Mouse (Mus musculus) cerebellum, adult 18-20 months (tissue): ENCODE measurements around the gene Smpd3.
A peak's percentile ranks its signal among the peaks of the same experiment; 100 is the strongest.

Experiments
- DNase-seq, 2 experiments: peaks; one replicate each; pipeline ENCODE4 v3.0.0; 2021

Gene Smpd3

DNA sequence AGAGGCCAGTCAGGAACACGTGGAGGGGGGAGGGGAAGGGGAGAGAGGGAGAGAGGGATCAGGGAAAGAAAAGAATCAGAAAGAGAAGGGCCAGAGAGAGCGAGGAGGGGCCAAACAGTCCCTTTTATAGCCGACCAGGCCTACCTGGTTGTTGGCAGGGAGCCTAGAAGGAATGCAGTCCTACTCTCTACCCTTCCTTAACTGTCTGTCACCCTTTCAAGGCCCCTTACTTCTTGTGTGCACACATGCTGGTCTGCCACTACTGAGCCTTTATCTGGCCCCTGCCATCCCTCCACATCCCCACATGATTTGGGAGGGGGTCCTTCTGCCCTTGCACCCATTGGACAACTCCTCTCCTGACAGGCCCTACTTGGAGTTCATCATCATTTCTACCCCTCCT, 49.1 kb downstream of the Smpd3 start:
- no peak for DNase-seq

- DNase-seq = no peak
These were observed 50.3 kb downstream of the Smpd3 start for GRCm38 (mm10) chr8:106287445-106287844.

DNA sequence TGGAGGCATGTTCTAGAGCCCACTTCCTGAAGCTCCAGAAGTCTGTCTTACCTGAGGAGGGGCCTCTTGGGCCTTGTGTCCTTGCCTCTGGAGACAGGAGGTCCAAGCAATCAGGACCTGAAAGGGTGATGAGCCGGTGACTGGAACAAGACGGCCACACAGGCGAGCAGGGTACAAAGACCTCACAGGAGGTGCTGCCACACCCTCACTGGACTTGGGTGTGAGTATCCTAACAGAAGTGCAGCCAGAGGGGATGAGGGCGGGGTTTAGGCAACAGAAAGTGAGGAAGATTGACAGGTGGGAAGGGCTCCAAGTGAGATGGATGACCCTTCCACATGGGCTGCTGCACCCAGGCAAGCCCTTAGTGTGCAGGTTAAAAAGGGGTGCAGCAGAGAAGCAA, 56.9 kb downstream of the Smpd3 start:
- no peak for DNase-seq

DNA sequence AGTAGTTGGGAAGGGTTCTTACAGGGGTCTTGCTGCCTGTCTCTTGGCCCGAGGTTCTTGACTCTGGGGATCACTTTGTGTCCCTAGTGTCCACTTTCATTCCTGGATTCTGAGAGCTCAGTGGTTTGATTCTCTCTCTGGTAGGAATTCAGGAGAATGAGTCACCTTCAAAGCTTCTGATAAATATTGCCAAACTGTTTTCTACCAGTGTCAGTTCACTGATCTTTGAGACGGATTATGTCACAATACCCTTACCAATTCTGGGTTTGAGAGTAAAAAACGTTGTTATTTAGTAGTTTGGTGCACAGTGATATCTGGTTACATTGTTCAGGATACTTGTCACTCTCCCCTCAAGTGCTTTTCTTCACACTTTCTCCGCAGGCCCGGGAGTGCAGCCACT, 57.6 kb downstream of the Smpd3 start:
- no peak for DNase-seq

GRCm38 (mm10) chr8:106278367-106279042, 59.3 kb downstream of the Smpd3 start:
- DNase-seq = no peak

- DNase-seq = no peak
These were observed 61.0 kb downstream of the Smpd3 start for GRCm38 (mm10) chr8:106276709-106277317.

GRCm38 (mm10) chr8:106273468-106273867, 64.3 kb downstream of the Smpd3 start:
- no peak for DNase-seq

GRCm38 (mm10) chr8:106271378-106271777, 66.4 kb downstream of the Smpd3 start:
- DNase-seq = no peak

GRCm38 (mm10) chr8:106270804-106271203, 67.0 kb downstream of the Smpd3 start:
- DNase-seq = no peak

DNA sequence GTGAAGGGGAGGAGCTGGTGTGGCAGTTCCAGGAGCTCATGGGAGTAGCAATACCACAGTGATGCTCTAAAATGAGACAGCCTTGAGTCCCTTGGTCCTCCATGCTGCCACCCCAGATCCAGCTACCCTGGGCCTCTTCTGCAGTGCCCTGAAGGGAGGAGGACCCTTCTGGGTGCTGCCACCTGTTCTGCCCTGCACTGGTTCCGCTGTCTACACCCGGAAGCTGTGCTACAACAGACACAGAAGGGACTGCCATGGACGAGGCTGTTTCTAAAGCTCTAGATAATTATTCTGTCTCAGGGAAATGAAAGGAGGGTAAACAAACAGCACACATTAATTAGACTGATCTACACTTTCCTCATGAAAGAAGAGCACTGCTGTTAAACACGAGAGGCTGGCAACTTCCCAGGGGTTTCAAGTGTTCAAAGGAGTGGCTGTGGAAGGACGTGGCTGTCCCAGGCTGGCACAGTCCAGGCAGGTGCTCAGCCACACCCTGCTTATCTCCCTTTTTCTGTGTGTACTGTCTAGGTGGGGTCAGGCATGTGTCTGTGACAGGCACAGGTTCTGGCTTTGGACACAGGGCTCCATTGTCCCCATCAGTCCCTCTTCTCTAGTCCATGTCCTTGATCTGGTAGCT, 69.0 kb downstream of the Smpd3 start:
- no peak for DNase-seq

DNA sequence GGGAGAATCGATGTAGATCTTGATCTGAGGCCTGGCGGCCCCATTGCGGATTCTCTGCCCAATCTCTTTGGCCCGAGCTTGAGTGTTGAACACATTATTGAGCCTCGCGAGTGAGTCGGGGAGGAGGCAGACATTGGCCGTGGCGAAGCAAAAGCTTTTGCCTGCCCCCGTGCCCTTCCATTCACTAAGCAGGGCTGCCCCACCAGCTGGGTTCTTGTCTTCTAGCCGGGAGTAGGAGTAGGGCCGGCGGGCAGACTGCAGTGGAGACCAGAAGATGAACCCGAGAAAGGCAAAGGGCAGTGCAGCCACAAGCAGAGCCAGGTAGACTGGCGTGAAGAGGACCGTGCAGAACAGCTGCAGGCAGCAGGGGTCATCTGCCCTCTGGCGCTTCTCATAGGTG, 72.4 kb downstream of the Smpd3 start:
- DNase-seq = no peak

DNA sequence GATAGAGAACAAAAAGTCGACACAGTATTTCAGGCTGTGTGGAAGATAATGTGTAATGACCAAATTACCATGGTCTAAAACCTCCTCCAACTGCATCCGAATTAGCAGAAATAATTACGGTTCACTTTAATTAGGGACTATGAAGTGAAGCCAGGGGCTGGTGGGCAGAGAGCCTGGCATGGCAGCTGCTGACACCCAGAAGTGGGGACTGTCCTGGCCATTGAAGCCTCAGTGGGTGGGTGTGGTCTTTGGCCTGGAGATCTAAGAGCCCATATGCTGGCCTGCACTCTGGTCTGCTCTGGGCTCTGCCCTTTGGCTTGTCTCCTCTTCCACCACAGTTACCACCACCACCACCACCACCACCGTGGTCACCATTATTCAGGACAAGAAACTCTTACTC, 73.9 kb downstream of the Smpd3 start:
- no peak for DNase-seq

GRCm38 (mm10) chr8:106262343-106262742, 75.4 kb downstream of the Smpd3 start:
- no peak for DNase-seq

- DNase-seq = no peak
These were observed 76.9 kb downstream of the Smpd3 start for GRCm38 (mm10) chr8:106260894-106261293.

- peak; percentile 66 to 69 for DNase-seq
These were observed 78.1 kb downstream of the Smpd3 start for GRCm38 (mm10) chr8:106259579-106260255.

GRCm38 (mm10) chr8:106258169-106258568, 79.6 kb downstream of the Smpd3 start:
- peak in 1 of 2 experiments; percentile 45 for DNase-seq

- DNase-seq = no peak
These were observed 87.6 kb downstream of the Smpd3 start for GRCm38 (mm10) chr8:106250186-106250585.

DNA sequence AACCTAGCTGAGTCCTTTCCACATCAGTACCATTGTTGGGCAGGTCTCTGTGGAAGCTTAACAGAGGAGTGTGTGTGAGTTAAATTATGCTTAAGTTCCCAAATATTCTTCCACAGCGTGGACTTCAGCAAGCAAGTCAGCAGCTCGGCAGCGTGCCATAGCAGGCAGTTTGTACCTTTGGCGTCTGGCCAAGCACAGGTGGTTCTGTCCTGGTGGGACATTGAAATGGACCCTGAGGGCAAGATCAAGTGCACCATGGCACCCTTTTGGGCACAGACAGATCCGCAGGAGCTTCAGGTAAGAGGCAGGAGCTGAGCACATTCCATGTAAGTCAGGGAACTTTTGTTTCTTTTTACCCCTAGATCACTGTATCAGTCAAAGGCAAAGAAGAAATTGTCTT, 100.7 kb downstream of the Smpd3 start:
- peak; percentile 22 to 32 for DNase-seq

- no peak for DNase-seq
These were observed 103.1 kb downstream of the Smpd3 start for GRCm38 (mm10) chr8:106234567-106235261.

GRCm38 (mm10) chr8:106232751-106233150, 105.0 kb downstream of the Smpd3 start:
- DNase-seq = no peak

DNA sequence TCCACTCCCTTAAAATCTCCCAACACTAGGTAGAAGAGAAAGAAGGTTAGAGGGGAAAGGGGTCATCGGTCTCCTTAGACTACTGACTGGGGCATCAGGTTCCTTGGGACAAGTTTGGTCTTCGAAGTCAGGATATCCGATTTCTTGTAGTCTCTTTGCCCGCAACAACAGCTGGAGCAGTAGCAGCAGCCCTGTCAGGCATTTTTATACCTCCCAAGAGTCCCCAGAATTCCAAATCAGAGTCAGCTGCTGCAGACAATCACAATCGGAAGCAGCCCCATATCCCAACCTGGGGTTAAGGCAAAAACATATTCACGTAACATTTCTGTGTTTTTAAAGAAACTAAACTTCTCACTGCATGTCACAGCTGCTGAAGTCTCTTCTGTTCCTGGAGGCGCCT, 106.3 kb downstream of the Smpd3 start:
- no peak for DNase-seq

DNA sequence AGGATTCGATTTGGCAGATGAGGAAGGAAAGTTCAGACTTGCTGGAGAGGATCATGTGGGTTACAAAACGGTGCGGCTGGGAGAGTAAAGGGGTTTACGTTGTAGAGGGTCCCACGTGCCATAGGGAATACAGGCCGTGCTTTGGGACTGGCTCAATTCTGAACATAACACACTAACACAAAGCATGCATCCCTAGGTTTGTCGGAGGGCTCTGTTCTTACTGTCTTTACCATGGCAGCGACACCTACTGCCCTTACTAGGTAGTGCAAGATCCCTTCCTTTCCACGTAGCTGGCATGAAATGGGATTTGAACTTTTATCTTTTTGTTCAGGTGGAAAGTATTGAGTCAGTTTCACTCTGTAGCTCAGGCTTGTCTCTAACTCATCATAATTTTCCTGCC, 111.2 kb downstream of the Smpd3 start:
- DNase-seq = peak; percentile 68 to 71

- DNase-seq = no peak
These were observed 118.2 kb downstream of the Smpd3 start for GRCm38 (mm10) chr8:106219620-106220019.
